ENCODE assay signal across 21 mouse cellular contexts in genomic region chr10:42869467-42869866, GRCm38 (mm10). TPM values are rescaled to one million over a fixed set of nuclear protein-coding genes. Genes with fewer than 3 reads are reported as not detected.
A peak's percentile ranks its signal among the peaks of the same experiment; 100 is the strongest.
DNase-seq lines count a peak whose midpoint lies in the region; ATAC-seq and TF ChIP-seq lines count a peak whose summit lies in the region.
"Had no signal": no experiment of that assay in that cellular context is flagged by ENCODE, and none has a peak within 500 bp of the region (broad histone marks: within the 10 kb centered on the region; RNA-seq: fewer than 3 reads in every experiment).

No protein-coding gene starts in this region.

- TF ChIP-seq EP300 in stomach, postnatal 0 days (optimal IDR thresholded peaks at IDR 0.05) = no peak

- H3K4me2 ChIP-seq in forebrain, postnatal 0 days (ENCODE audit: low read depth) = no peak overlapping the region
- no peak overlapping the region for H3K4me2 ChIP-seq in stomach, postnatal 0 days (replicated peaks; ENCODE audit: low read depth)
- H3K4me2 ChIP-seq: embryonic facial prominence, embryonic 13.5 days; forebrain, embryonic 13.5 days; heart, embryonic 12.5 days; hindbrain, embryonic 14.5 days had no signal

- H3K4me3 ChIP-seq in forebrain, postnatal 0 days (ENCODE audit: low read depth, low read length) = no peak overlapping the region
- no peak overlapping the region for H3K4me3 ChIP-seq in forebrain, embryonic 10.5 days
- H3K4me3 ChIP-seq in stomach, postnatal 0 days (ENCODE audit: low read depth, low read length) = no peak overlapping the region
- H3K4me3 ChIP-seq: embryonic facial prominence, embryonic 13.5 days; forebrain, embryonic 13.5 days; heart, adult 2 months; heart, embryonic 12.5 days; hindbrain, embryonic 10.5 days had no signal

- H3K27ac ChIP-seq in forebrain, postnatal 0 days (ENCODE audit: low read depth, low read length) = no peak overlapping the region
- H3K27ac ChIP-seq in forebrain, embryonic 10.5 days = no peak overlapping the region
- no peak overlapping the region for H3K27ac ChIP-seq in stomach, postnatal 0 days (replicated peaks)
- H3K27ac ChIP-seq: embryonic facial prominence, embryonic 13.5 days; forebrain, embryonic 13.5 days; heart, adult 2 months; hindbrain, embryonic 10.5 days; hindbrain, embryonic 14.5 days had no signal

- DNase-seq in forebrain, postnatal 0 days = no peak
- no peak for DNase-seq in forebrain, embryonic 10.5 days (ENCODE audit: extremely low spot score, low spot score)
- peak; percentile 67 for DNase-seq in CD4-positive helper T cell, adult 2 months (ENCODE audit: low read depth, low spot score)
- DNase-seq in T-cell, adult 2 months (ENCODE audit: low spot score) = peak; percentile 43
- DNase-seq in stomach, postnatal 0 days (ENCODE audit: low spot score) = no peak
- no peak for DNase-seq in layer of hippocampus, adult 8-10 months (ENCODE audit: low spot score in 2 of 2)
- DNase-seq: adrenal gland, adult 2 months; adrenal gland, postnatal 25 days; B cell, adult 2 months; cerebellum, adult 18-20 months; cerebellum, adult 9-11 months; cerebellum, postnatal 36 days; gastrocnemius, postnatal 10 days; heart, adult 2 months; kidney, adult 11 months had no signal

- 85% methylated on average over 6 of the region's 6 CpGs for WGBS in forebrain, postnatal 0 days
- WGBS in forebrain, embryonic 10.5 days = 86% methylated on average over 6 of the region's 6 CpGs
- WGBS in stomach, postnatal 0 days = 55% methylated on average over 6 of the region's 6 CpGs

- H3K9me3 ChIP-seq in forebrain, postnatal 0 days (ENCODE audit: low read length) = no peaks in the 10 kb centered on the region
- H3K9me3 ChIP-seq in forebrain, embryonic 10.5 days = no peaks in the 10 kb centered on the region
- H3K9me3 ChIP-seq in stomach, postnatal 0 days (ENCODE audit: control insufficient read depth, low read length) = no peaks in the 10 kb centered on the region
- H3K9me3 ChIP-seq: embryonic facial prominence, embryonic 13.5 days; forebrain, embryonic 13.5 days; heart, embryonic 12.5 days; hindbrain, embryonic 10.5 days had no signal

- H3K4me1 ChIP-seq in forebrain, postnatal 0 days (ENCODE audit: insufficient read depth) = peaks cover 1% of the 10 kb centered on the region; the same call in 1 of the 2 replicates
- peaks cover 31% of the 10 kb centered on the region for H3K4me1 ChIP-seq in forebrain, embryonic 10.5 days
- H3K4me1 ChIP-seq in stomach, postnatal 0 days (replicated peaks; ENCODE audit: control insufficient read depth, insufficient read depth) = no peaks in the 10 kb centered on the region

- TF ChIP-seq CTCF in forebrain, postnatal 0 days (IDR thresholded peaks at IDR 0.05; ENCODE audit: low read depth) = 0 out of 2 replicates have a peak, but pooled peaks have one; percentile 6
- peak; percentile 26; the same call in 1 of the 2 replicates for TF ChIP-seq CTCF in stomach, postnatal 0 days (IDR thresholded peaks at IDR 0.05; ENCODE audit: low read depth)

- H3K9ac ChIP-seq in forebrain, postnatal 0 days = no peak overlapping the region
- no peak overlapping the region for H3K9ac ChIP-seq in stomach, postnatal 0 days (ENCODE audit: low read length)
- H3K9ac ChIP-seq: embryonic facial prominence, embryonic 13.5 days; forebrain, embryonic 13.5 days; heart, embryonic 12.5 days; hindbrain, embryonic 14.5 days had no signal

- ATAC-seq in forebrain, postnatal 0 days = no peak
- no peak for ATAC-seq in stomach, postnatal 0 days (ENCODE audit: low FRiP score, low TSS enrichment)
- ATAC-seq in megakaryocyte, adult 5-6 weeks (ENCODE audit: poor library complexity, severe bottlenecking) = no peak
- ATAC-seq: forebrain, embryonic 13.5 days had no signal

- no peaks in the 10 kb centered on the region for H3K36me3 ChIP-seq in forebrain, postnatal 0 days (ENCODE audit: insufficient read depth)
- H3K36me3 ChIP-seq in forebrain, embryonic 10.5 days (replicated peaks) = no peaks in the 10 kb centered on the region
- H3K36me3 ChIP-seq in stomach, postnatal 0 days (ENCODE audit: control insufficient read depth, insufficient read depth, low read length) = no peaks in the 10 kb centered on the region
- H3K36me3 ChIP-seq: embryonic facial prominence, embryonic 13.5 days; heart, embryonic 12.5 days; hindbrain, embryonic 10.5 days had no signal

- H3K27me3 ChIP-seq in forebrain, postnatal 0 days (ENCODE audit: insufficient read depth, low read length) = no peaks in the 10 kb centered on the region
- peaks cover 49% of the 10 kb centered on the region for H3K27me3 ChIP-seq in forebrain, embryonic 10.5 days (ENCODE audit: poor library complexity, severe bottlenecking)
- H3K27me3 ChIP-seq in stomach, postnatal 0 days (ENCODE audit: control insufficient read depth, insufficient read depth, low read length) = no peaks in the 10 kb centered on the region
- H3K27me3 ChIP-seq: embryonic facial prominence, embryonic 13.5 days; heart, embryonic 12.5 days had no signal

RNA-seq across cellular contexts. Expression of gene Scml4, which starts 9.3 kb away (rescaled TPM):
- total RNA-seq in forebrain, postnatal 0 days (2014; rRNA removed) = 16.2 and 37.7 TPM in 2 replicates
- polyA plus RNA-seq in forebrain, postnatal 0 days (2015; fragmentation: Nextera tagmentation; extraction: Ambion mirVana) = 3.6 and 8.5 TPM in 2 replicates
- polyA plus RNA-seq in forebrain, embryonic 10.5 days (2016; fragmentation: Nextera tagmentation; extraction: Ambion mirVana) = 0.19 and 0.36 TPM in 2 replicates
- 5.1 and 5.4 TPM in 2 replicates for polyA plus RNA-seq in stomach, postnatal 0 days (2015; fragmentation: Nextera tagmentation; extraction: Ambion mirVana)
- 0.42 and 0.64 TPM in 2 replicates for total RNA-seq in megakaryocyte, adult 5-6 weeks (2015)
- 0.41 and 0.48 TPM in 2 replicates for total RNA-seq in megakaryocyte, adult 5-6 weeks (2017)
- total RNA-seq in layer of hippocampus, adult 8-10 months (2022) = 1 to 10 TPM; 3.7 to 5.3 (median 4.6) TPM

Comparison
In these comparisons a context has a peak if more than half of its experiments do, and no peak if none do; other contexts are left out.
1. DNase-seq: peak in CD4-positive helper T cell, adult 2 months (single experiment) and T-cell, adult 2 months (single experiment); none in forebrain, postnatal 0 days (single experiment), forebrain, embryonic 10.5 days (single experiment), stomach, postnatal 0 days (single experiment) and layer of hippocampus, adult 8-10 months (0 of 2).